Mouse (Mus musculus) embryo, embryonic 10 days (tissue): ENCODE results near the gene Defa17.
"Not testable (repeated sequence)": the region's sequence is repeated elsewhere in the genome, so short reads cannot be mapped to it uniquely, and the experiment has no call there.

Experiments
- DNase-seq: peaks from one replicate; pipeline ENCODE4 v3.0.0-alpha.2; 2015; ENCODE audit warnings: low spot score

Gene Defa17

GRCm38 (mm10) chr8:21655480-21655879 is at the start of gene Defa17:
TSS of gene Defa17 (plus strand) at chr8:21655780.
- not testable (repeated sequence) for DNase-seq

DNA sequence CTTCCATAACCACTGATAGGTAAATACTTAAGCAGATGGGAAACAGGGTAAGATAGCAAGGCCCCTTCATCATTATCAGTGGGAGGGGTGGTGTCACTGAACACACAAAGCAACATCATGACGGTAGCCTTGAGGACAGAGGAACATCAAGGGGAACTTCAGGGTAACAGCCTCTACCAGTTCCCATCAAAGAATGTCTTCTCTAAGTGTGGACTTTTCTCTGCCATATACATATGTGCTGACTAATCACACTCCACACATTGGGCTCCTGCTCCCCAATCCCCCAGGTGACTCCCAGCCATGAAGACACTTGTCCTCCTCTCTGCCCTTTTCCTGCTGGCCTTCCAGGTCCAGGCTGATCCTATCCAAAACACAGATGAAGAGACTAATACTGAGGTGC is 37.7 kb upstream of the Defa17 start, which contains the start of gene Defa26:
Defa26 (plus strand) TSS at position 301 of the 400 bp plus-strand sequence.
- not testable (repeated sequence) for DNase-seq

GRCm38 (mm10) chr8:21665497-21665896 is 9.9 kb downstream of the Defa17 start, which contains the start of gene Defa34:
TSS of gene Defa34 (plus strand) at chr8:21665797.
- DNase-seq, result not testable (repeated sequence)

- DNase-seq, result not testable (repeated sequence)
Observed at GRCm38 (mm10) chr8:21703545-21703944, 48.0 kb downstream of the Defa17 start, which contains the start of gene AY761184. TSS of gene AY761184 (minus strand) at chr8:21703645.
